Mouse (Mus musculus): ENCODE data around the gene Gpatch1.

- TF ChIP-seq CTCF (IDR thresholded peaks at IDR 0.05; ENCODE audit: borderline replicate concordance, extremely low read depth, insufficient read depth, insufficient read length) (no peak; the same call in 1 of the 2 replicates), POLR2A (IDR thresholded peaks at IDR 0.05; ENCODE audit: borderline replicate concordance, extremely low read depth, insufficient read depth, insufficient read length, poor library complexity, severe bottlenecking) (no peak)
Observed at GRCm38 (mm10) chr7:35333231-35333651, 15.0 kb upstream of the Gpatch1 start.

Measured in brain, embryonic 14.5 days (tissue).